Mouse (Mus musculus) erythroblast, embryonic 14.5 days (primary cell): ENCODE data around the gene Wdr75.

ENCODE experiments used
- GATA1 ChIP-seq: IDR thresholded peaks from 2 replicates; pipeline ENCODE4 v1.6.1; 2012; ENCODE audit warnings: low read length, inconsistent platforms, mixed read lengths
- TAL1 ChIP-seq: IDR thresholded peaks from 3 replicates; pipeline ENCODE4 v1.6.1; 2012; ENCODE audit warnings: low read length, inconsistent platforms, mixed read lengths

DNA sequence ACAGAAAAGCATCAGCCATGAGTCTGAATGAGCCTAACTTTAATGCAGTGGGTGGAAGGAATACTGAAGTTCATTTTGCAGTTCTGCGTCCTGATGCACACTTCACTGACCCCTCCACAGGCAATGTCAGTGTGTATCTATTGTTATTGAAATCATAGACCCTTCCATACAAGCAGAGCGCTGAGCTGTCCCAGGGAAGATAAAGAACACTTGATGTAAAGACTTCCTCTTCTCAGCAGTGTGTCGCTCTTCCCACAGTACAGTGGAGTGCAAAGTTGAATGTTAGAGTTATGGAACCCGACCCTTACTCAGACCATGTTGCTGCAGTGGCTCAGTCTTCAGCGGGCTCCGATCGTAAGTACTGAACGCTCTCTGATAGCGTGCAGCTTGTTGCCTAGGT lies 23.6 kb downstream of the Wdr75 start:
- TF ChIP-seq TAL1 (no peak), GATA1 (no peak)
